Mouse (Mus musculus): ENCODE results near the gene Krtcap3. TPM values are rescaled to one million over a fixed set of nuclear protein-coding genes. Genes with fewer than 3 reads are reported as not detected.
"Not testable (repeated sequence)": the region's sequence is repeated elsewhere in the genome, so short reads cannot be mapped to it uniquely, and the experiment has no call there.

Krtcap3 gene
- polyA plus RNA-seq (2015; fragmentation: Nextera tagmentation; extraction: Ambion mirVana), result 1.7 and 3.4 TPM in 2 replicates

- 13% methylated on average over 45 of the region's 47 CpGs for WGBS
- Histone ChIP-seq H3K27me3 (no peaks in the 10 kb centered on the region), H3K9ac (replicated peaks) (peak within 1 kb of the TSS; percentile 41; the same call in 1 of the 2 replicates)
Observed at GRCm38 (mm10) chr5:31251541-31252101, at the start of gene Krtcap3. TSS of gene Krtcap3 (plus strand) at chr5:31251691.

GRCm38 (mm10) chr5:31201742-31202590, 49.5 kb upstream of the Krtcap3 start, which contains the start of gene Zfp513:
TSS of gene Zfp513 (minus strand) at chr5:31202303.
- peak within 1 kb of the TSS; percentile 89 for H3K9ac ChIP-seq (replicated peaks)
- peak within 1 kb of the TSS; percentile 92 for H3K4me2 ChIP-seq (replicated peaks)
- H3K4me3 ChIP-seq (replicated peaks), result peak within 1 kb of the TSS; percentile 73
- peak; percentile 98 for ATAC-seq
- peak within 1 kb of the TSS; percentile 82 for H3K27ac ChIP-seq
- peaks cover 5% of the 10 kb centered on the region for H3K9me3 ChIP-seq
- WGBS, result under 1% methylated on average over 53 of the region's 53 CpGs
- peaks cover 78% of the 10 kb centered on the region for H3K36me3 ChIP-seq
- H3K27me3 ChIP-seq, result no peaks in the 10 kb centered on the region
- peaks cover 24% of the 10 kb centered on the region for H3K4me1 ChIP-seq (replicated peaks)

More at GRCm38 (mm10) chr5:31251541-31252101, at the start of gene Krtcap3:
- peaks cover 9% of the 10 kb centered on the region for H3K4me1 ChIP-seq (replicated peaks)
- H3K27ac ChIP-seq, result no peak within 1 kb of the TSS
- H3K36me3 ChIP-seq, result peaks cover 99% of the 10 kb centered on the region
- peak; percentile 75 for ATAC-seq
- H3K4me2 ChIP-seq (replicated peaks), result peak within 1 kb of the TSS; percentile 15
- no peaks in the 10 kb centered on the region for H3K9me3 ChIP-seq
- no peak within 1 kb of the TSS for H3K4me3 ChIP-seq (replicated peaks)

GRCm38 (mm10) chr5:31202933-31203332, 48.6 kb upstream of the Krtcap3 start:
- no peaks in the 10 kb centered on the region for H3K27me3 ChIP-seq
- H3K4me3 ChIP-seq (replicated peaks), result peak overlapping the region; percentile 73
- H3K9me3 ChIP-seq, result peaks cover 5% of the 10 kb centered on the region
- no peak for ATAC-seq
- peak overlapping the region; percentile 92 for H3K4me2 ChIP-seq (replicated peaks)
- H3K9ac ChIP-seq (replicated peaks), result peak overlapping the region; percentile 44; the same call in 1 of the 2 replicates
- peaks cover 24% of the 10 kb centered on the region for H3K4me1 ChIP-seq (replicated peaks)
- WGBS, result 82% methylated on average over 7 of the region's 7 CpGs
- peaks cover 78% of the 10 kb centered on the region for H3K36me3 ChIP-seq
- H3K27ac ChIP-seq, result peak overlapping the region; percentile 79

GRCm38 (mm10) chr5:31203866-31204265, 47.6 kb upstream of the Krtcap3 start:
- ATAC-seq, result no peak
- H3K4me2 ChIP-seq (replicated peaks), result no peak overlapping the region
- no peak overlapping the region for H3K4me3 ChIP-seq (replicated peaks)
- no peak overlapping the region for H3K9ac ChIP-seq (replicated peaks)
- peaks cover 5% of the 10 kb centered on the region for H3K9me3 ChIP-seq
- H3K36me3 ChIP-seq, result peaks cover 74% of the 10 kb centered on the region
- H3K27ac ChIP-seq, result no peak overlapping the region
- H3K4me1 ChIP-seq (replicated peaks), result peaks cover 24% of the 10 kb centered on the region
- H3K27me3 ChIP-seq, result no peaks in the 10 kb centered on the region
- WGBS, result 86% methylated on average over 2 of the region's 2 CpGs

GRCm38 (mm10) chr5:31204421-31204820, 47.1 kb upstream of the Krtcap3 start:
- H3K4me1 ChIP-seq (replicated peaks), result peaks cover 24% of the 10 kb centered on the region
- H3K4me2 ChIP-seq (replicated peaks), result no peak overlapping the region
- H3K36me3 ChIP-seq, result peaks cover 69% of the 10 kb centered on the region
- no peak overlapping the region for H3K4me3 ChIP-seq (replicated peaks)
- H3K9me3 ChIP-seq, result peaks cover 5% of the 10 kb centered on the region
- WGBS, result 96% methylated on average over 6 of the region's 6 CpGs
- H3K27me3 ChIP-seq, result no peaks in the 10 kb centered on the region
- no peak overlapping the region for H3K9ac ChIP-seq (replicated peaks)
- no peak for ATAC-seq
- H3K27ac ChIP-seq, result no peak overlapping the region

- H3K27ac ChIP-seq; H3K9ac ChIP-seq (replicated peaks); H3K9me3 ChIP-seq; ATAC-seq; H3K36me3 ChIP-seq; H3K4me3 ChIP-seq (replicated peaks); H3K4me2 ChIP-seq (replicated peaks); H3K27me3 ChIP-seq: not testable (repeated sequence)
- H3K4me1 ChIP-seq (replicated peaks), result peaks cover 22% of the 10 kb centered on the region
- WGBS, result 90% methylated on average over 6 of the region's 6 CpGs
Observed at GRCm38 (mm10) chr5:31216554-31216953, 34.9 kb upstream of the Krtcap3 start.

- peak overlapping the region; percentile 91; the same call in 1 of the 2 replicates for H3K4me2 ChIP-seq (replicated peaks)
- H3K4me3 ChIP-seq (replicated peaks), result no peak overlapping the region
- H3K36me3 ChIP-seq, result no peaks in the 10 kb centered on the region
- H3K4me1 ChIP-seq (replicated peaks), result peaks cover 24% of the 10 kb centered on the region
- H3K9ac ChIP-seq (replicated peaks), result no peak overlapping the region
- no peak for ATAC-seq
- 73% methylated on average over 7 of the region's 7 CpGs for WGBS
- no peaks in the 10 kb centered on the region for H3K9me3 ChIP-seq
- no peaks in the 10 kb centered on the region for H3K27me3 ChIP-seq
- H3K27ac ChIP-seq, result no peak overlapping the region
Observed at GRCm38 (mm10) chr5:31218294-31218693, 33.2 kb upstream of the Krtcap3 start.

- no peak overlapping the region; the same call in 1 of the 2 replicates for H3K9ac ChIP-seq (replicated peaks)
- H3K27me3 ChIP-seq, result no peaks in the 10 kb centered on the region
- 4% methylated on average over 2 of the region's 2 CpGs for WGBS
- peak overlapping the region; percentile 91 for H3K4me2 ChIP-seq (replicated peaks)
- no peaks in the 10 kb centered on the region for H3K36me3 ChIP-seq
- no peaks in the 10 kb centered on the region for H3K9me3 ChIP-seq
- no peak for ATAC-seq
- peak overlapping the region; percentile 85 for H3K4me3 ChIP-seq (replicated peaks)
- peaks cover 24% of the 10 kb centered on the region for H3K4me1 ChIP-seq (replicated peaks)
- no peak overlapping the region for H3K27ac ChIP-seq
Observed at GRCm38 (mm10) chr5:31219070-31219469, 32.4 kb upstream of the Krtcap3 start.

- H3K27ac ChIP-seq, result peak overlapping the region; percentile 95
- ATAC-seq, result no peak
- WGBS, result 2% methylated on average over 11 of the region's 11 CpGs
Observed at GRCm38 (mm10) chr5:31219474-31219873, 32.0 kb upstream of the Krtcap3 start.

GRCm38 (mm10) chr5:31219911-31220447, 31.5 kb upstream of the Krtcap3 start:
- Histone ChIP-seq H3K4me1 (replicated peaks) (peaks cover 24% of the 10 kb centered on the region), H3K4me2 (replicated peaks) (peak overlapping the region; percentile 91), H3K9me3 (no peaks in the 10 kb centered on the region), H3K27ac (peak overlapping the region; percentile 95), H3K36me3 (no peaks in the 10 kb centered on the region), H3K4me3 (replicated peaks) (peak overlapping the region; percentile 85), H3K9ac (replicated peaks) (peak overlapping the region; percentile 94), H3K27me3 (no peaks in the 10 kb centered on the region)
- ATAC-seq, result peak; percentile 86
- under 1% methylated on average over 40 of the region's 40 CpGs for WGBS

More at GRCm38 (mm10) chr5:31219474-31219873, 32.0 kb upstream of the Krtcap3 start:
- Histone ChIP-seq H3K9me3 (no peaks in the 10 kb centered on the region), H3K4me3 (replicated peaks) (peak overlapping the region; percentile 85), H3K27me3 (no peaks in the 10 kb centered on the region), H3K36me3 (no peaks in the 10 kb centered on the region), H3K4me1 (replicated peaks) (peaks cover 24% of the 10 kb centered on the region), H3K9ac (replicated peaks) (peak overlapping the region; percentile 94), H3K4me2 (replicated peaks) (peak overlapping the region; percentile 91)

GRCm38 (mm10) chr5:31220448-31221303, 30.8 kb upstream of the Krtcap3 start, which contains the start of gene Ppm1g:
TSS of gene Ppm1g (minus strand) at chr5:31220687.
- WGBS, result under 1% methylated on average over 70 of the region's 70 CpGs
- peak within 1 kb of the TSS; percentile 94 for H3K9ac ChIP-seq (replicated peaks)
- H3K9me3 ChIP-seq, result no peaks in the 10 kb centered on the region
- peak within 1 kb of the TSS; percentile 85 for H3K4me3 ChIP-seq (replicated peaks)
- H3K36me3 ChIP-seq, result no peaks in the 10 kb centered on the region
- H3K4me2 ChIP-seq (replicated peaks), result peak within 1 kb of the TSS; percentile 91
- H3K27me3 ChIP-seq, result no peaks in the 10 kb centered on the region
- peak within 1 kb of the TSS; percentile 95 for H3K27ac ChIP-seq
- peaks cover 24% of the 10 kb centered on the region for H3K4me1 ChIP-seq (replicated peaks)
- peak; percentile 95 for ATAC-seq
